Mouse (Mus musculus) hindbrain, embryonic 14.5 days (tissue): ENCODE results near the gene Prr30. TPM values are rescaled to one million over a fixed set of nuclear protein-coding genes. Genes with fewer than 3 reads are reported as not detected.
A peak's percentile ranks its signal among the peaks of the same experiment; 100 is the strongest.
"Not testable (repeated sequence)": the region's sequence is repeated elsewhere in the genome, so short reads cannot be mapped to it uniquely, and the experiment has no call there.

Experiments used
- ATAC-seq: fragments of 200-750 bp; cut with Nextera tagmentation; 2 replicates; pipeline ENCODE4 v1.8.0; 2017; ENCODE audit warnings: moderate number of reproducible peaks, mild to moderate bottlenecking, moderate TSS enrichment, moderate library complexity; ENCODE audit not compliant: low FRiP score
- DNase-seq: peaks from one replicate; pipeline ENCODE4 v3.0.0-alpha.2; 2015; ENCODE audit warnings: low spot score
- H3K27ac ChIP-seq: fragments of 300-500 bp; sonication (generic); 2 replicates; pipeline ENCODE4 v1.5.1; 2014; ENCODE audit warnings: mild to moderate bottlenecking, moderate library complexity
- H3K27me3 ChIP-seq: fragments of 300-500 bp; sonication (generic); 2 replicates; pipeline ENCODE4 v1.6.1; 2014; ENCODE audit warnings: mild to moderate bottlenecking, low read length, mixed read lengths; ENCODE audit not compliant: control insufficient read depth, insufficient read depth
- H3K36me3 ChIP-seq: fragments of 300-500 bp; sonication (generic); replicated peaks from 2 replicates; pipeline ENCODE4 v1.6.1; 2014; ENCODE audit not compliant: control insufficient read depth, insufficient read depth
- H3K4me1 ChIP-seq: fragments of 300-500 bp; sonication (generic); replicated peaks from 2 replicates; pipeline ENCODE4 v1.6.1; 2014; ENCODE audit warnings: antibody characterized with exemption, low read length, mixed read lengths; ENCODE audit not compliant: control insufficient read depth, insufficient read depth
- H3K4me2 ChIP-seq: fragments of 300-500 bp; sonication (generic); replicated peaks from 2 replicates; pipeline ENCODE4 v1.6.1; 2014; ENCODE audit warnings: mild to moderate bottlenecking, moderate library complexity
- H3K4me3 ChIP-seq: fragments of 300-500 bp; sonication (generic); replicated peaks from 2 replicates; pipeline ENCODE4 v1.5.1; 2014; ENCODE audit warnings: mild to moderate bottlenecking, low read length
- H3K9ac ChIP-seq: fragments of 300-500 bp; sonication (generic); 2 replicates; pipeline ENCODE4 v1.6.1; 2014
- H3K9me3 ChIP-seq: fragments of 300-500 bp; sonication (generic); 2 replicates; pipeline ENCODE4 v1.6.1; 2016; ENCODE audit warnings: low read length; ENCODE audit not compliant: control insufficient read depth
- WGBS: fragments of 180-500 bp; shearing (Covaris S2); extraction: QIAGEN DNeasy Blood & Tissue Kit; methylation state at CpG from one replicate; pipeline ENCODE4 v1.1.7; 2014; 5-methylcytosine and 5-hydroxymethylcytosine counted together
- polyA plus RNA-seq: library from polyadenylated mRNA; unstranded; fragments of >200 nt; fragmentation: Nextera tagmentation; extraction: Ambion mirVana; gene quantifications from 2 replicates; pipeline ENCODE4 v1.2.1, GENCODE M21; 2014

Gene Prr30
- not detected in 2 replicates for polyA plus RNA-seq

DNA sequence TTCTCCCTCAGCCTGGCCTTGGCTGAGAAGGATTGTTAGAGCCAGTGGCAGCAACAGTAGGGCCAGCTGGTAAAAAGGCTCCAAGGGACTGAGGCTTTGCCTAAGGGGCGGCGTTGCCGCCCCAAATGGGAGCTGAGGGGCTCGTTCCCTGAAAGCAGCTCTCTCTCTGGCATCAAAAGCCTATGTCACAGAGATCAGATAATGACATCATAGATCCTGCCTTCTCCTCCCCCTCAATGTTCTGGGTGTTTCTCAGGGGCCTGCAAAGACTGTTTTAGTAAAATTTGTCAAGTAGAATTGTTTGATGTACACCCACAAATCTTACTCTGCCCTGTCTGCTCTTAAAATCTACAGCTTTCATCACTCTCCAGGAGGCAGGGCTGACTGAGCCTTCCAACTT, at the start of gene Prr30:
Prr30 (minus strand) TSS at position 101 of the 400 bp plus-strand sequence.
- ATAC-seq: no peak
- Histone ChIP-seq H3K4me1 (no peaks in the 10 kb centered on the region), H3K4me3 (no peak within 1 kb of the TSS), H3K9ac (no peak within 1 kb of the TSS), H3K4me2 (no peak within 1 kb of the TSS), H3K36me3 (no peaks in the 10 kb centered on the region), H3K9me3 (no peaks in the 10 kb centered on the region), H3K27ac (no peak within 1 kb of the TSS), H3K27me3 (no peaks in the 10 kb centered on the region)
- no peak for DNase-seq
- WGBS: 73% methylated on average over 4 of the region's 4 CpGs

DNA sequence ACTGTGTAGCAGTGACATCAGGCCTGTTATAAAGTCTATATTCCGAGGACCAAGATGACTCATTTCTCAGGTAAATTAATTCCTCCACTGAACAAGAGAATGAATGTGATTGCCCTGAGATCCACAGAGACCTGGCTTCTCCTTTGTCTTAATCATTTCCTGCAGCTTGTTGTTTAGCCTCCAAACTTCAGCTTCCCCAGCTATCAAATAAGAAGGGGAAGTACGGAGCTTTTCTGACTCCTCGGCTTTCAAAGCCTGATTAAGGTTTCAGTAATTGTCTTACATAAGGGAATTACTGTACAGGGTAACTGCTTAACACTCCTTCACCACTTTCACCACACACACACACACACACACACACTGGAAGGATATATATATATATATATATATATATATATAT, 46.7 kb upstream of the Prr30 start:
- Histone ChIP-seq H3K27me3 (no peaks in the 10 kb centered on the region), H3K36me3 (no peaks in the 10 kb centered on the region), H3K9ac (no peak overlapping the region), H3K4me2 (no peak overlapping the region), H3K9me3 (peaks cover 4% of the 10 kb centered on the region; the same call in 1 of the 2 replicates), H3K27ac (no peak overlapping the region), H3K4me1 (no peaks in the 10 kb centered on the region; the same call in 1 of the 2 replicates), H3K4me3 (no peak overlapping the region)
- ATAC-seq (no peak), DNase-seq (no peak)
- WGBS: 58% methylated on average over 3 of the region's 3 CpGs

GRCm38 (mm10) chr14:101245706-101246105, 45.6 kb upstream of the Prr30 start:
- H3K27ac ChIP-seq: peak overlapping the region; percentile 56; the same call in 1 of the 2 replicates
- WGBS: 38% methylated on average over 7 of the region's 7 CpGs
- no peaks in the 10 kb centered on the region for H3K9me3 ChIP-seq
- no peaks in the 10 kb centered on the region; the same call in 1 of the 2 replicates for H3K4me1 ChIP-seq
- no peak overlapping the region for H3K9ac ChIP-seq
- H3K27me3 ChIP-seq: no peaks in the 10 kb centered on the region
- ATAC-seq (no peak), DNase-seq (no peak)
- H3K36me3 ChIP-seq: no peaks in the 10 kb centered on the region
- no peak overlapping the region for H3K4me2 ChIP-seq
- no peak overlapping the region for H3K4me3 ChIP-seq

DNA sequence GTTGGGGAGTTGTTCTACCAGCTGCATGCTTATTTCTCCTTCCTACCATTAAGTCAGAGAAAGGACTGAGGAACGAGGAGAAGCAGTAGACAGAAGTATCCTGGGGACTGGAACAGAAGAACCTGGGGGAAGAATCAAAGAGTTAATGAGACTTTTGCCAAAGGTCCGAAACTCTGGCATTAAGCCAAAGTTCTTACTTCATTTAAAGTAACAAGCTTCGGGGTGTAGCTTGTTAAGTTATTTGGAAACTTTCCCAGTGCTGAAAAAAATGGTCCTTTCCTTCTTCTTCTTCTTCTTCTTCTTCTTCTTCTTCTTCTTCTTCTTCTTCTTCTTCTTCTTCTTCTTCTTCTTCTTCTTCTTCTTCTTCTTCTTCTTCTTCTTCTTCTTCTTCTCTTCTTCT, 44.3 kb upstream of the Prr30 start:
- H3K4me2 ChIP-seq, DNase-seq, H3K9ac ChIP-seq, H3K4me1 ChIP-seq, H3K9me3 ChIP-seq, ATAC-seq, H3K4me3 ChIP-seq, H3K36me3 ChIP-seq, H3K27me3 ChIP-seq, H3K27ac ChIP-seq: not testable (repeated sequence)
- 66% methylated on average over 3 of the region's 3 CpGs for WGBS

- DNase-seq (no peak), ATAC-seq (no peak)
- H3K27ac ChIP-seq: no peak overlapping the region
- H3K36me3 ChIP-seq: no peaks in the 10 kb centered on the region
- H3K4me3 ChIP-seq: no peak overlapping the region
- no peak overlapping the region for H3K9ac ChIP-seq
- H3K9me3 ChIP-seq: no peaks in the 10 kb centered on the region
- 88% methylated on average over 1 of the region's 1 CpGs for WGBS
- H3K4me1 ChIP-seq: no peaks in the 10 kb centered on the region
- H3K4me2 ChIP-seq: no peak overlapping the region
- H3K27me3 ChIP-seq: no peaks in the 10 kb centered on the region
Measured at GRCm38 (mm10) chr14:101237965-101238364, 37.8 kb upstream of the Prr30 start.

DNA sequence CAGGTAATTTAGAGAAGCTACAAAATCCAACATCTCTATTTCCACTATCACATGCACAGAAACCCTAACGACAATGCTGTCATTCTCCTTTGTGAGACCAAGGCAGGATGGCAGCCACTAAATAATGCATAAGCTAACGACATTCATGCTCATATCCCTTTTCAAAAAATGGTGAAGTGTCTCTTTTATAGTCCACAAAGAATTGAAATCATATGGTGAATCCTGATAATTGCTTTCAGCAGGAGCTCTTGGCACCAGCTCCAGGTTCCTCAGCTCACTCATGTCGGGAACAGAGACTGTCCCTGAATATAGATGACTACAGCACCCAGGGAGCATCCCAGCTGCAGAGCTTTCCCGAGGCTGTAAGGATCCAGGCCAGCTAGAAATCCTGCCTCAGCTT, 28.9 kb upstream of the Prr30 start:
- H3K9me3 ChIP-seq: no peaks in the 10 kb centered on the region
- H3K27me3 ChIP-seq: no peaks in the 10 kb centered on the region
- H3K36me3 ChIP-seq: no peaks in the 10 kb centered on the region
- H3K4me3 ChIP-seq: no peak overlapping the region
- peak; percentile 74 for ATAC-seq
- no peaks in the 10 kb centered on the region for H3K4me1 ChIP-seq
- DNase-seq: peak; percentile 58
- 23% methylated on average over 4 of the region's 4 CpGs for WGBS
- H3K4me2 ChIP-seq: no peak overlapping the region
- no peak overlapping the region for H3K9ac ChIP-seq
- peak overlapping the region; percentile 38; the same call in 1 of the 2 replicates for H3K27ac ChIP-seq

- Histone ChIP-seq H3K9me3 (no peaks in the 10 kb centered on the region), H3K27me3 (no peaks in the 10 kb centered on the region), H3K4me3 (no peak overlapping the region), H3K4me1 (no peaks in the 10 kb centered on the region), H3K4me2 (no peak overlapping the region), H3K9ac (no peak overlapping the region), H3K36me3 (no peaks in the 10 kb centered on the region), H3K27ac (no peak overlapping the region)
- DNase-seq (no peak), ATAC-seq (no peak)
- 89% methylated on average over 8 of the region's 8 CpGs for WGBS
Measured at GRCm38 (mm10) chr14:101222319-101222718, 22.2 kb upstream of the Prr30 start.

DNA sequence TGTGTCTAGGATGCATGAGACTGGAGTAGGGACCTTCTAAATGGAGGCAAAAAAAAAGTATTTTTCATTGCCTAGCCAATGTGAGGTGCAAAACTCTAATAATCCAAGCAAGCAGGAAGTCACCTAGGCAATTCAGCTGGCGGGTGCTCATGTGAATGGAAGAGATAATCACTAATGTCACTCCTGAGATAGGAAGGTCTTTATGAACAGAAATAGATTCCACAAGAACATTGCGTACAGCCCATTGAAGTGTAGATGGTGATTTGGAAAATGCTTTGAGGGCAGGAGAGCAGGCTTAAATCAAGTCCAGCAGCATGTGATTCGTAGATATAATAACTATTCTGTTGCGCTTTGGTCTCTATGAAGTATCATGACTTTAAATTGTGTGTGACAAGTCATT, 27.9 kb downstream of the Prr30 start:
- DNase-seq (peak; percentile 10), ATAC-seq (no peak)
- 87% methylated on average over 4 of the region's 4 CpGs for WGBS
- Histone ChIP-seq H3K4me3 (no peak overlapping the region), H3K27me3 (no peaks in the 10 kb centered on the region), H3K4me1 (no peaks in the 10 kb centered on the region), H3K9me3 (no peaks in the 10 kb centered on the region), H3K27ac (no peak overlapping the region), H3K9ac (no peak overlapping the region), H3K4me2 (no peak overlapping the region), H3K36me3 (no peaks in the 10 kb centered on the region)
